Mouse (Mus musculus) small intestine, adult 2 months (tissue): ENCODE measurements around the gene P4ha2.

Experiments used
- CTCF ChIP-seq: fragments of 200-500 bp; IDR thresholded peaks from 2 replicates; pipeline ENCODE4 v1.5.1; 2012; ENCODE audit warnings: low read depth, mild to moderate bottlenecking, control low read depth, inconsistent platforms, low read length, moderate library complexity, mixed read lengths; ENCODE audit not compliant: insufficient replicate concordance, insufficient read length; ENCODE audit errors: extremely low read depth
- POLR2A ChIP-seq: fragments of 200-500 bp; IDR thresholded peaks from 2 replicates; pipeline ENCODE4 v1.6.1; 2012; ENCODE audit warnings: low read depth, mild to moderate bottlenecking, control low read depth, inconsistent platforms, low read length, moderate library complexity

DNA sequence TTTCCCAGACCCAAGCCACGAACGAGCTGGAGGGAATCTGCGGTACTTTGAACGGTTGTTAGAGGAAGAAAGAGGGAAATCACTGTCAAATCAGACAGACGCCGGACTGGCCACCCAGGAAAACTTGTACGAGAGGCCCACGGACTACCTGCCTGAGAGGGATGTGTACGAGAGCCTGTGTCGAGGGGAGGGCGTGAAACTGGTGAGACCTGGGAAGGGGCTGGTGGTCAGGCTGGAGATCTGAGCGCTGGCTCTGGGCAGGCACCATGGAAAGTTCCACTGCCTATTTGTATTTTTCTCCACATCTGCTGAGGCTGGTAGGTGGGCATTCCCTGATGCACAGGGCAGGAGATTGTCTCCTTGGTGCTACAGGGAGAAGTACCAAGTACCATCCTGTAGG, 19.2 kb downstream of the P4ha2 start:
- TF ChIP-seq POLR2A (no peak), CTCF (no peak)
